Mouse (Mus musculus) lung, postnatal 36 days (tissue): ENCODE results near the gene S100a3.

ENCODE experiments used
- DNase-seq: peaks from one replicate; pipeline ENCODE4 v3.0.0; 2022; ENCODE audit warnings: mixed read lengths

Gene S100a3

GRCm38 (mm10) chr3:90604416-90604815 is 44.0 kb downstream of the S100a3 start:
- peak; percentile 87 for DNase-seq

GRCm38 (mm10) chr3:90605049-90605448 is 44.7 kb downstream of the S100a3 start:
- no peak for DNase-seq

- no peak for DNase-seq
Measured at GRCm38 (mm10) chr3:90605736-90606135, 45.4 kb downstream of the S100a3 start.

GRCm38 (mm10) chr3:90606185-90606584 is 45.8 kb downstream of the S100a3 start:
- DNase-seq = no peak

- no peak for DNase-seq
Measured at GRCm38 (mm10) chr3:90607361-90607760, 47.0 kb downstream of the S100a3 start.

- no peak for DNase-seq
Measured at GRCm38 (mm10) chr3:90608223-90608622, 47.8 kb downstream of the S100a3 start, which contains the start of gene S100a5. Gene S100a5 (plus strand): TSS chr3:90608523.

GRCm38 (mm10) chr3:90609102-90609501 is 48.7 kb downstream of the S100a3 start:
- no peak for DNase-seq

GRCm38 (mm10) chr3:90611494-90611893 is 51.1 kb downstream of the S100a3 start:
- DNase-seq = no peak

- DNase-seq = peak; percentile 40
Measured at GRCm38 (mm10) chr3:90612061-90612460, 51.7 kb downstream of the S100a3 start.

- peak; percentile 87 for DNase-seq
Measured at GRCm38 (mm10) chr3:90612728-90613291, 52.4 kb downstream of the S100a3 start, which contains the start of gene S100a6. Gene S100a6 (plus strand): TSS chr3:90612882.

GRCm38 (mm10) chr3:90613461-90614147 is 53.2 kb downstream of the S100a3 start:
- DNase-seq = no peak

- DNase-seq = no peak
Measured at GRCm38 (mm10) chr3:90614148-90614530, 53.8 kb downstream of the S100a3 start.

- peak; percentile 43 for DNase-seq
Measured at GRCm38 (mm10) chr3:90614611-90615251, 54.4 kb downstream of the S100a3 start.

GRCm38 (mm10) chr3:90615415-90615814 is 55.0 kb downstream of the S100a3 start:
- DNase-seq = peak; percentile 92

GRCm38 (mm10) chr3:90615911-90616310 is 55.5 kb downstream of the S100a3 start:
- no peak for DNase-seq

- no peak for DNase-seq
Measured at GRCm38 (mm10) chr3:90617586-90617985, 57.2 kb downstream of the S100a3 start.

- DNase-seq = no peak
Measured at GRCm38 (mm10) chr3:90621552-90621951, 61.2 kb downstream of the S100a3 start.

- peak; percentile 82 for DNase-seq
Measured at GRCm38 (mm10) chr3:90623435-90624071, 63.2 kb downstream of the S100a3 start.

- DNase-seq = no peak
Measured at GRCm38 (mm10) chr3:90625496-90625895, 65.1 kb downstream of the S100a3 start.

GRCm38 (mm10) chr3:90626266-90627021 is 66.1 kb downstream of the S100a3 start:
- DNase-seq = no peak

- DNase-seq = no peak
Measured at GRCm38 (mm10) chr3:90627366-90627765, 67.0 kb downstream of the S100a3 start.

- peak; percentile 50 for DNase-seq
Measured at GRCm38 (mm10) chr3:90627807-90628206, 67.4 kb downstream of the S100a3 start.

- peak; percentile 28 for DNase-seq
Measured at GRCm38 (mm10) chr3:90629298-90629697, 68.9 kb downstream of the S100a3 start.
